In genomic region chr8:105936866-105937475, GRCm38 (mm10) we compare ENCODE assay signal across 8 mouse cellular contexts. TPM values are rescaled to one million over a fixed set of nuclear protein-coding genes. Genes with fewer than 3 reads are reported as not detected.
DNase-seq lines count a peak whose midpoint lies in the region; ATAC-seq and TF ChIP-seq lines count a peak whose summit lies in the region.

No protein-coding gene starts in this region.

- H3K4me3 ChIP-seq in E14TG2a.4 (replicated peaks; ENCODE audit: low read length), result peak overlapping the region; percentile 90
- peak overlapping the region; percentile 71 for H3K4me3 ChIP-seq in forebrain, embryonic 12.5 days (replicated peaks)
- H3K4me3 ChIP-seq in liver, postnatal 0 days (ENCODE audit: low read depth, low read length), result peak overlapping the region; percentile 58
- peak overlapping the region; percentile 52 for H3K4me3 ChIP-seq in neural tube, embryonic 14.5 days (ENCODE audit: low read depth, low read length)

- intact Hi-C loops in heart, postnatal 10 days (cut with DNase I), result loop anchor here (2.0 kb wide), 1 partner anchor 28 kb away; no protein-coding TSS in a partner anchor

- 0 out of 2 replicates have a peak, but pooled peaks cover 5% of the 10 kb centered on the region for H3K27me3 ChIP-seq in E14TG2a.4 (ENCODE audit: insufficient read depth, low read length)
- no peaks in the 10 kb centered on the region for H3K27me3 ChIP-seq in forebrain, embryonic 12.5 days
- H3K27me3 ChIP-seq in liver, postnatal 0 days (ENCODE audit: insufficient read depth, low read length), result no peaks in the 10 kb centered on the region
- no peaks in the 10 kb centered on the region for H3K27me3 ChIP-seq in neural tube, embryonic 14.5 days (ENCODE audit: control insufficient read depth, insufficient read depth, low read length)

- peak; percentile 90 for ATAC-seq in forebrain, embryonic 12.5 days (ENCODE audit: low FRiP score)
- ATAC-seq in liver, postnatal 0 days, result peak; percentile 80
- peak; percentile 93 for ATAC-seq in neural tube, embryonic 14.5 days (ENCODE audit: low read depth)

- H3K4me1 ChIP-seq in E14TG2a.4 (replicated peaks; ENCODE audit: low read depth, low read length), result peaks cover 53% of the 10 kb centered on the region
- peaks cover 22% of the 10 kb centered on the region for H3K4me1 ChIP-seq in forebrain, embryonic 12.5 days
- H3K4me1 ChIP-seq in liver, postnatal 0 days (ENCODE audit: insufficient read depth), result peaks cover 14% of the 10 kb centered on the region
- H3K4me1 ChIP-seq in neural tube, embryonic 14.5 days (ENCODE audit: control insufficient read depth, insufficient read depth, low read length), result peaks cover 10% of the 10 kb centered on the region; the same call in 1 of the 2 replicates

- WGBS in forebrain, embryonic 12.5 days, result 0% methylated on average over 30 of the region's 30 CpGs
- under 1% methylated on average over 30 of the region's 30 CpGs for WGBS in large intestine, adult 2 months
- under 1% methylated on average over 30 of the region's 30 CpGs for WGBS in liver, postnatal 0 days (ENCODE audit: insufficient replicate concordance)
- under 1% methylated on average over 30 of the region's 30 CpGs for WGBS in neural tube, embryonic 14.5 days

- peak; percentile 81 for DNase-seq in c-Kit-positive CD71-positive TER-119-positive erythroid progenitor cells, embryonic 14.5 days (ENCODE audit: low spot score)
- DNase-seq in heart, postnatal 10 days, result peak; percentile 93
- DNase-seq in large intestine, adult 2 months (ENCODE audit: low read depth, low spot score), result peak; percentile 62
- peak; percentile 90 for DNase-seq in liver, postnatal 0 days
- peak; percentile 89 for DNase-seq in testis, postnatal 10 days (ENCODE audit: low spot score)

- H3K9me3 ChIP-seq in E14TG2a.4 (ENCODE audit: low read length), result no peaks in the 10 kb centered on the region
- H3K9me3 ChIP-seq in forebrain, embryonic 12.5 days, result no peaks in the 10 kb centered on the region
- no peaks in the 10 kb centered on the region for H3K9me3 ChIP-seq in liver, postnatal 0 days (ENCODE audit: low read length)
- no peaks in the 10 kb centered on the region for H3K9me3 ChIP-seq in neural tube, embryonic 14.5 days (ENCODE audit: control insufficient read depth, low read length)

- H3K9ac ChIP-seq in forebrain, embryonic 12.5 days, result peak overlapping the region; percentile 80
- peak overlapping the region; percentile 87 for H3K9ac ChIP-seq in liver, postnatal 0 days (replicated peaks)
- H3K9ac ChIP-seq in neural tube, embryonic 14.5 days (replicated peaks; ENCODE audit: low read depth, low read length), result peak overlapping the region; percentile 85

- H3K27ac ChIP-seq in forebrain, embryonic 12.5 days, result peak overlapping the region; percentile 79
- peak overlapping the region; percentile 92 for H3K27ac ChIP-seq in liver, postnatal 0 days (ENCODE audit: low read depth)
- H3K27ac ChIP-seq in neural tube, embryonic 14.5 days (ENCODE audit: low read depth, low read length), result peak overlapping the region; percentile 87

- TF ChIP-seq CTCF in E14TG2a.4 (conservative IDR thresholded peaks at IDR 0.05; ENCODE audit: low read length), result no peak
- TF ChIP-seq CTCF in liver, postnatal 0 days (IDR thresholded peaks at IDR 0.05; ENCODE audit: low read depth), result no peak

- TF ChIP-seq EP300 in liver, postnatal 0 days (IDR thresholded peaks at IDR 0.05; ENCODE audit: low read depth), result no peak

- peak overlapping the region; percentile 99 for H3K4me2 ChIP-seq in forebrain, embryonic 12.5 days
- H3K4me2 ChIP-seq in liver, postnatal 0 days (ENCODE audit: low read depth, low read length), result peak overlapping the region; percentile 92
- H3K4me2 ChIP-seq in neural tube, embryonic 14.5 days (ENCODE audit: low read depth, low read length), result peak overlapping the region; percentile 69

- H3K36me3 ChIP-seq in E14TG2a.4 (ENCODE audit: insufficient read depth, low read length), result peaks cover 57% of the 10 kb centered on the region
- 0 out of 2 replicates have a peak, but pooled peaks cover 7% of the 10 kb centered on the region for H3K36me3 ChIP-seq in forebrain, embryonic 12.5 days (replicated peaks)
- H3K36me3 ChIP-seq in liver, postnatal 0 days (replicated peaks; ENCODE audit: insufficient read depth, low read length), result peaks cover 17% of the 10 kb centered on the region
- 0 out of 2 replicates have a peak, but pooled peaks cover 3% of the 10 kb centered on the region for H3K36me3 ChIP-seq in neural tube, embryonic 14.5 days (ENCODE audit: control insufficient read depth, insufficient read depth, low read length)

RNA-seq across cellular contexts. Expression of gene Psmb10, which starts 1.3 kb away (rescaled TPM):
- 18.9 and 22.8 TPM in 2 replicates for polyA plus RNA-seq in forebrain, embryonic 12.5 days (2016; fragmentation: Nextera tagmentation; extraction: Ambion mirVana)
- 10 to 100 TPM; 81.1 to 88.5 TPM for total RNA-seq in heart, postnatal 10 days (2021)
- polyA plus RNA-seq in large intestine, adult 2 months (2012; rRNA removed), result 659 and 697 TPM in 2 replicates
- polyA plus RNA-seq in liver, postnatal 0 days (2015; fragmentation: Nextera tagmentation; extraction: Ambion mirVana), result 57.1 and 62.0 TPM in 2 replicates
- polyA plus RNA-seq in neural tube, embryonic 14.5 days (2014; fragmentation: Nextera tagmentation; extraction: Ambion mirVana), result 53.2 and 76.8 TPM in 2 replicates

RNA-seq across cellular contexts. Expression of gene Ctrl, which starts 3.3 kb away (rescaled TPM):
- polyA plus RNA-seq in forebrain, embryonic 12.5 days (2016; fragmentation: Nextera tagmentation; extraction: Ambion mirVana), result 2.4 and 3.0 TPM in 2 replicates
- total RNA-seq in heart, postnatal 10 days (2021), result under 1 TPM; 0.35 to 0.48 TPM
- polyA plus RNA-seq in large intestine, adult 2 months (2012; rRNA removed), result 6.3 and 8.0 TPM in 2 replicates
- 0.16 and 0.31 TPM in 2 replicates for polyA plus RNA-seq in liver, postnatal 0 days (2015; fragmentation: Nextera tagmentation; extraction: Ambion mirVana)
- 3.2 and 3.8 TPM in 2 replicates for polyA plus RNA-seq in neural tube, embryonic 14.5 days (2014; fragmentation: Nextera tagmentation; extraction: Ambion mirVana)

RNA-seq across cellular contexts. Expression of gene Lcat, which starts 6.2 kb away (rescaled TPM):
- polyA plus RNA-seq in forebrain, embryonic 12.5 days (2016; fragmentation: Nextera tagmentation; extraction: Ambion mirVana), result 0.54 and 0.56 TPM in 2 replicates
- under 1 TPM; 0.64 to 0.77 TPM for total RNA-seq in heart, postnatal 10 days (2021)
- 0.89 and 1.0 TPM in 2 replicates for polyA plus RNA-seq in large intestine, adult 2 months (2012; rRNA removed)
- polyA plus RNA-seq in liver, postnatal 0 days (2015; fragmentation: Nextera tagmentation; extraction: Ambion mirVana), result 322 and 346 TPM in 2 replicates
- polyA plus RNA-seq in neural tube, embryonic 14.5 days (2014; fragmentation: Nextera tagmentation; extraction: Ambion mirVana), result 0.99 and 2.7 TPM in 2 replicates

RNA-seq across cellular contexts. Expression of gene Slc12a4, which starts 28.9 kb away (rescaled TPM):
- 12.0 and 13.0 TPM in 2 replicates for polyA plus RNA-seq in forebrain, embryonic 12.5 days (2016; fragmentation: Nextera tagmentation; extraction: Ambion mirVana)
- total RNA-seq in heart, postnatal 10 days (2021), result 10 to 100 TPM; 59.1 to 70.0 TPM
- 9.0 and 12.6 TPM in 2 replicates for polyA plus RNA-seq in large intestine, adult 2 months (2012; rRNA removed)
- 5.1 and 5.2 TPM in 2 replicates for polyA plus RNA-seq in liver, postnatal 0 days (2015; fragmentation: Nextera tagmentation; extraction: Ambion mirVana)
- 4.8 and 8.2 TPM in 2 replicates for polyA plus RNA-seq in neural tube, embryonic 14.5 days (2014; fragmentation: Nextera tagmentation; extraction: Ambion mirVana)

RNA-seq across cellular contexts. Expression of gene Pskh1, which starts 36.7 kb away (rescaled TPM):
- polyA plus RNA-seq in forebrain, embryonic 12.5 days (2016; fragmentation: Nextera tagmentation; extraction: Ambion mirVana), result 18.0 and 18.3 TPM in 2 replicates
- 10 to 100 TPM; 20.9 to 22.5 TPM for total RNA-seq in heart, postnatal 10 days (2021)
- 20.2 and 21.8 TPM in 2 replicates for polyA plus RNA-seq in large intestine, adult 2 months (2012; rRNA removed)
- 11.5 and 11.8 TPM in 2 replicates for polyA plus RNA-seq in liver, postnatal 0 days (2015; fragmentation: Nextera tagmentation; extraction: Ambion mirVana)
- polyA plus RNA-seq in neural tube, embryonic 14.5 days (2014; fragmentation: Nextera tagmentation; extraction: Ambion mirVana), result 6.4 and 10.6 TPM in 2 replicates

Comparison
In these comparisons a context has a peak if more than half of its experiments do, and no peak if none do; other contexts are left out.
1. Peak in every context shown above with its lines: DNase-seq, ATAC-seq, H3K4me3 ChIP-seq and H3K27ac ChIP-seq.
2. RNA of gene Lcat, which starts 6.2 kb away (polyA plus RNA-seq): 322 to 346 TPM in liver, postnatal 0 days; 0.99 to 2.7 TPM in neural tube, embryonic 14.5 days, 0.89 to 1.0 TPM in large intestine, adult 2 months and 0.54 to 0.56 TPM in forebrain, embryonic 12.5 days; every median in the first group is over 10 times any median in the second.